ENCODE assay signal across 13 mouse cellular contexts in the genomic region with DNA sequence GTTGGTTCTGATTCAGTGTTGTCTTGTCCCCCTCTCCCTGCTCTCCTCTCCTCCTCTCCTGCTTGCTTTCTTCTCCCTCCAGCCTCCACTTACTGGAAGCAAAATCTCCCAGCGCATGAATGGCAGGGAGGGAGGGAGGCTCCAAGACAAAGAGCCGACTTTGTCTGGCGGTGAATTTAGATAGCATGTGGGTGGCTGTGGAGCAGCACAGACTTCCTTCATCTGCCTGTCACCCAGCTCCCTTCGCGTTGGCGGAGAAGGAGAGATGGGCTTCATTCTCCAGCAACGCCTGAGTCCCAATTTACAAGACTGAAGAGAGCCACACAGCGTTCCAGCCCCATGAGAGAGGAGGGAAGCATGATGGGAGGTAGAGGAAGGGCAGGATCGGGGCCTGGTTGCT.
DNase-seq lines count a peak whose midpoint lies in the region; ATAC-seq and TF ChIP-seq lines count a peak whose summit lies in the region.
"Had no signal": no experiment of that assay in that cellular context is flagged by ENCODE, and none has a peak within 500 bp of the region (broad histone marks: within the 10 kb centered on the region; RNA-seq: fewer than 3 reads in every experiment).

No protein-coding gene starts in this region.

- TF ChIP-seq POLR2A in brain, embryonic 14.5 days (IDR thresholded peaks at IDR 0.05; ENCODE audit: borderline replicate concordance, extremely low read depth, insufficient read depth, insufficient read length, poor library complexity, severe bottlenecking) = no peak

- H3K9me3 ChIP-seq in forebrain, embryonic 16.5 days (ENCODE audit: control insufficient read depth, low read length) = no peaks in the 10 kb centered on the region
- H3K9me3 ChIP-seq in midbrain, embryonic 16.5 days (replicated peaks; ENCODE audit: control insufficient read depth, low read length, poor library complexity, severe bottlenecking) = no peaks in the 10 kb centered on the region
- H3K9me3 ChIP-seq: embryonic facial prominence, embryonic 13.5 days; limb, embryonic 15.5 days had no signal

- peak overlapping the region; percentile 82 for H3K27ac ChIP-seq in forebrain, embryonic 16.5 days (ENCODE audit: low read length)
- peak overlapping the region; percentile 77 for H3K27ac ChIP-seq in layer of hippocampus, adult 2 months
- peak overlapping the region; percentile 69 for H3K27ac ChIP-seq in midbrain, embryonic 16.5 days (ENCODE audit: low read length)
- H3K27ac ChIP-seq: embryonic facial prominence, embryonic 13.5 days; limb, embryonic 15.5 days had no signal

- no peak overlapping the region for H3K4me3 ChIP-seq in forebrain, embryonic 16.5 days (replicated peaks; ENCODE audit: low read length)
- no peak overlapping the region for H3K4me3 ChIP-seq in layer of hippocampus, adult 2 months
- no peak overlapping the region for H3K4me3 ChIP-seq in midbrain, embryonic 16.5 days (ENCODE audit: low read depth, low read length)
- H3K4me3 ChIP-seq: embryonic facial prominence, embryonic 13.5 days; limb, embryonic 15.5 days had no signal

- H3K4me2 ChIP-seq in forebrain, embryonic 16.5 days (ENCODE audit: low read length) = no peak overlapping the region
- H3K4me2 ChIP-seq in midbrain, embryonic 16.5 days (ENCODE audit: low read length) = no peak overlapping the region
- H3K4me2 ChIP-seq: embryonic facial prominence, embryonic 13.5 days; limb, embryonic 15.5 days had no signal

- H3K4me1 ChIP-seq in forebrain, embryonic 16.5 days (replicated peaks; ENCODE audit: control insufficient read depth, insufficient read depth, low read length) = peaks cover 45% of the 10 kb centered on the region
- peaks cover 19% of the 10 kb centered on the region for H3K4me1 ChIP-seq in midbrain, embryonic 16.5 days (ENCODE audit: control insufficient read depth, insufficient read depth, low read length)

- peak overlapping the region; percentile 27 for H3K9ac ChIP-seq in forebrain, embryonic 16.5 days (replicated peaks; ENCODE audit: low read depth, low read length)
- peak overlapping the region; percentile 7; the same call in 1 of the 2 replicates for H3K9ac ChIP-seq in midbrain, embryonic 16.5 days (ENCODE audit: low read depth, low read length)
- H3K9ac ChIP-seq: embryonic facial prominence, embryonic 13.5 days; limb, embryonic 15.5 days had no signal

- H3K36me3 ChIP-seq in forebrain, embryonic 16.5 days (ENCODE audit: control insufficient read depth, insufficient read depth) = no peaks in the 10 kb centered on the region
- H3K36me3 ChIP-seq in midbrain, embryonic 16.5 days (ENCODE audit: control insufficient read depth, insufficient read depth, low read length) = no peaks in the 10 kb centered on the region
- H3K36me3 ChIP-seq: embryonic facial prominence, embryonic 13.5 days; limb, embryonic 15.5 days had no signal

- no peaks in the 10 kb centered on the region for H3K27me3 ChIP-seq in forebrain, embryonic 16.5 days (replicated peaks; ENCODE audit: control insufficient read depth, insufficient read depth, low read length)
- H3K27me3 ChIP-seq in midbrain, embryonic 16.5 days (ENCODE audit: control insufficient read depth, insufficient read depth, low read depth, low read length) = no peaks in the 10 kb centered on the region
- H3K27me3 ChIP-seq: CH12.LX had no signal

- WGBS in forebrain, embryonic 16.5 days = 17% methylated on average over 9 of the region's 9 CpGs
- 32% methylated on average over 9 of the region's 9 CpGs for WGBS in midbrain, embryonic 16.5 days

- no peak for TF ChIP-seq CTCF in brain, embryonic 14.5 days (IDR thresholded peaks at IDR 0.05; ENCODE audit: borderline replicate concordance, extremely low read depth, insufficient read depth, insufficient read length)
- TF ChIP-seq CTCF in layer of hippocampus, adult 2 months (conservative IDR thresholded peaks at IDR 0.05) = no peak

- peak; percentile 73 for ATAC-seq in forebrain, embryonic 16.5 days
- ATAC-seq in midbrain, embryonic 16.5 days = peak; percentile 36; the same call in 1 of the 2 replicates

- DNase-seq in brain, embryonic 14.5 days (ENCODE audit: low read depth) = peak; percentile 79
- peak; percentile 57 to 88 for DNase-seq in layer of hippocampus, adult 2 months (ENCODE audit: low spot score in 2 of 2)
- DNase-seq in urinary bladder, adult 2 months (ENCODE audit: low spot score) = no peak
- no peak for DNase-seq in yolk sac, embryonic 10.5 days (ENCODE audit: low spot score)
- no peak for DNase-seq in urinary bladder, adult 18-20 months (ENCODE audit: low spot score in 2 of 2)
- DNase-seq in urinary bladder, postnatal 25 days (ENCODE audit: low spot score) = no peak
- DNase-seq: cerebellum, adult 11-12 months; kidney, adult 11 months had no signal

Comparison
In these comparisons a context has a peak if more than half of its experiments do, and no peak if none do; other contexts are left out.
1. DNase-seq: peak in brain, embryonic 14.5 days (single experiment) and layer of hippocampus, adult 2 months (2 of 2); none in urinary bladder, adult 2 months (single experiment), yolk sac, embryonic 10.5 days (single experiment), urinary bladder, adult 18-20 months (0 of 2) and urinary bladder, postnatal 25 days (single experiment).
2. Peak in every context shown above with its lines, with median percentiles within 50 percentile points of each other: H3K27ac ChIP-seq.